Mouse (Mus musculus) adrenal gland, adult (tissue): ENCODE results near the gene Adamts9.

ENCODE experiments used
- DNase-seq, 2 experiments: peaks; one replicate each; pipeline ENCODE4 v3.0.0; 2022 to 2023; ENCODE audit warnings: low spot score in 1 of 2; ENCODE audit not compliant: inconsistent age in 2 of 2

Adamts9 gene

GRCm38 (mm10) chr6:92811566-92811965 lies 131.7 kb downstream of the Adamts9 start:
- DNase-seq: no peak

GRCm38 (mm10) chr6:92810628-92811027 lies 132.7 kb downstream of the Adamts9 start:
- DNase-seq: no peak

DNA sequence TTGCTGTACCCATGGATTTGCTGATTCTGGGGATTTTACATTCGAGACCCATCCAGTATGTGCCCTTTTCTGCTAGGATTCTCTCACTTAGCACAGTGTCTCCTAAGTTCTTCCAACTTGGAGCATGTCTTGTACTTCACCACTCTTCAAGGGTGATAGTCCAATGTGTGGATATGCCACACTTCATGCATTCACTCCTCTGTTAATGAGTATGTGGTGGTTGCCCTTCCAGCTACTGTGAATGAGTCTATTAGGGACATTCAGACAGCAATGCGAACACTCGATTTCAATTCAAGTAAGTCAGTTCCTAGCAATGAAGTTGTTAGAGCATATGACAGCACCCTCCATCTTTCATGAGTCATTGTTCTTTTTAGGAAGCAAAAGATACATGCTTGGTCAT lies 133.5 kb downstream of the Adamts9 start:
- DNase-seq: no peak

DNA sequence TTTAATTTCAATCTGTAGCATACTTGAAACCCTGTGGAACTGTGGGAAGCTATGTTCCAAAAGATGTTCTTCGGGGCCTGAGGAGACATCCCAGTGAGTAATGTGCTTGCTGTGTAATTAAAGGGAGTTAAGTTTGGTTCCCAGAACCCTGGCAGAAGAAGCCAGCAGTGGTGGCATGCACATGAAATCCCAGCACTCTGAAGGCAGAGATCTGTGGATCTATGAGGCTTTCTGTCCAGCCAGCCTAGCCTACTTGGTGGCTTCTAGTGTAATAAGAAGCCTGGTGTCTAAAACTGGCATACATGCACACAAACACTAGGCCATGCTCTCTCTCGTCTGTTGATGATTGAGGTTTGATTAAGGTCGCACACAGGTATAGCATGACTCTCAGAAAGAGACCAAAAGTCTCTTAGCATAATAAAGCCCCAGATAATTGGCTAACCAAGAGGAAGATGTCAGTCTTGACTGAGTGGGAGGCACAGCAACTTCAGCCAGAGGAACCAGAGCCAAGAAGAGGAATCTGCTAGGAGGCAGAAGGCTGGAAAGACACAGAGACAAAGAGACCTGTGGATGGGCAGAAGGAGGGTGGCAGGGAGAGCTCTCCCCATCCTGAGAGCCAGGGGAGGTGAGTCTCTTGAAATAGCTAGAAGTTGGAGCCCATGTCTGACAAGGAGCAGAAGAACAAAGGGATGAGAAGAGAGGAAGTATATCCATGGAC lies 138.9 kb downstream of the Adamts9 start:
- DNase-seq: no peak

- DNase-seq: no peak
These were observed 140.1 kb downstream of the Adamts9 start for GRCm38 (mm10) chr6:92803213-92803612.

DNA sequence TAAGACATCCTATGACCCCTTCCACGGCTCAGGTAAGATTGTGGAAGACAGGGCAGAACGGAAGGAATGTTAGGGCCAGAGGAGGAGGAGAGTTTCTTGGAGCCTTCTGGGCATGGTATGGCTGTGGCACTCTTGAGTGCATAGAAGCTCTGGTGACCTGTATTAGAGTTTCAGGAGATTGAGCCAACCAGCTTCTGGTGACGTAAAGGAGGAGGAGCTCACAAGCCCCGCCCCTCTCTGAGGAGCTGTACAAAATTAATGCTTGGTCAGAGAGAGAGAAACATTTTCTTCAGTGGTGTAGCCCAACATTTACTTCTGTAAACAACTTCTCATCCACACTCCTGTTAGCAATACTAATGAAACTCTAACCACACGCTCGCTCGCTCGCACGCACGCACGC lies 140.9 kb downstream of the Adamts9 start:
- DNase-seq: no peak

DNA sequence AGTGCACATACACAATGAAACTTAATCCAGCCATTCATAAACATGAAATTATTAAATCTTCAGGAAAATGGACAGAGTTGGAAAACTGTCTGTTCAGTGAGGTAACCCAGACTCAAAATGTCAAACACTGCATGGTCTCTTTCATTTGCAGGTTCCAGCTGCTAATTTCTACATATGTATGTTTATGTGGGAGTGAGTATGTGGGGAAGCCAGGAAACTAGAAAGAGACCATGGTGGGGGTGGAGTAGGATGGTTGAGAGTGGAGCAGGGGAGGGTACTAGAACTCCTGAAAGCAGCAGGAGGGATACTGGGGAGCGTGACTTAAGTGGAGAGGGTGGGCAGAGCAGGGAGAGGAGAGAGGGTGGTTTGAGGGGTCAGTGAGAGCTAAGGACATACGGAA lies 141.8 kb downstream of the Adamts9 start:
- no peak for DNase-seq

DNA sequence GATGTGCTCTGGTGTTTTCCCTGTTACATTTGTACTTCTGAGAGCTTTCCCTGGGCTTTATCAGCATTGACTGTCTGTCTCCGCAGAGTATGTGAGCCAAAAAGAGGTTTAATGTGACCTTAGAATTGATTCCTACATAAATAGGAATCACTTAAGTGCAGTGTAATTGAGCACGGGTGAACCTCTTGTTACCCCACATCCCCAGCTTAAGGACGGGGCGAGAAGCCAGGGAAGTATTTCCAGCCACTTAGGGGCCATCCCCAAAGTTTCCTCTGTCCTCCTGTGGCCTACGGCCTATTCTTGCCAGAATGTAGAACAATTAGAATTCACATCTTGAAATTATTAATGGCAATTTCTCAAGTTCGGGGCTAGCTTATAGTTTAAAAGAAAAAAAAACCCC lies 149.5 kb downstream of the Adamts9 start:
- DNase-seq: no peak

DNA sequence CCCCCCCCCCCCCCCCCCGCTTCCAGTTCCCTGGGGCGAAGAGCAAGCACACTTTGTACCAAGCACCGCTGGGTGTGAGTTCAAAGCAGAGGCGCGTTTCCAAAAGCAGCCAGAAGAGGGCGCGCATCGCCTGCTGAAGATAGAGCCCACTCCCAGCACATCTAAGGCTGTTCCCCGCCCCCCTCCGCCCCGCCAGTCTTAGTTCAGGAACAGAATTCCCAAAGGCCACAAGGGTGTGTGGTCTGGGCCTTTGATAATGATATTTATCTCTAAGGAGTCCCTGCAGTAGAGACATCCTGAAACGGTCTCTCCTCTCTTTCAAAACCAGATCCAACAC lies 155.9 kb downstream of the Adamts9 start:
- DNase-seq: peak; percentile 90 to 97

DNA sequence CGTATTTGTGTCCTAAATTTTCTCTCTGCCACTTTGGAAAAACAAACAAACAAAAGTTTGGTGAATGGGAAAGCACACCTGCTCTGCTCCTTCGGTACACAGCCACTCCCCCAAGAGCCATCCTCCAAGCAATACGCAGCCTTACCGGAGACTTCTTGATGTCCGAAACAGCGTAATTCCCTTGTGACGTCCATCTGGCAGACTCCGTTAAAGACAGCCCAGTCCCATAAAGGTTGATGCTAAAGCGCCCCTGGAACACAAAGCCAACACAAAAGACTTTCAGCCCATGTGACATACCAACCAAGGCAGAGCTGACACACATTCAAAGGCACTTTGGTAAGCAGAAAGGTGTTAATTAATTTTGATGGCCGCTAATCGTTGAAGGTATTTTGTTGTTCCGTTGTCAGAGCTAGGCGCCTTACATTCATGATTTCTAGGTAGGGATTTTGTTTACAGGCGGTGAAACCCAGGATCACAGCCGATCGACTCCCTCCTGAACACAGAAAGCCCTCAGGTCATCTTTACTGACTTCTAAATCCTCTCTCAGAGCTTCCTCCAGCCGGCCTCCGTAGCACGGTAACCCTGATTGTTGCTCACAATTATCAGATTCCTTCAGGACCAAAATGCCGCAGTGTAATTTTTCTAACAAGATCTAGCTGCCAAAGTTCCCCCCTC lies 156.5 kb downstream of the Adamts9 start:
- DNase-seq: peak in 1 of 2 experiments; percentile 40

DNA sequence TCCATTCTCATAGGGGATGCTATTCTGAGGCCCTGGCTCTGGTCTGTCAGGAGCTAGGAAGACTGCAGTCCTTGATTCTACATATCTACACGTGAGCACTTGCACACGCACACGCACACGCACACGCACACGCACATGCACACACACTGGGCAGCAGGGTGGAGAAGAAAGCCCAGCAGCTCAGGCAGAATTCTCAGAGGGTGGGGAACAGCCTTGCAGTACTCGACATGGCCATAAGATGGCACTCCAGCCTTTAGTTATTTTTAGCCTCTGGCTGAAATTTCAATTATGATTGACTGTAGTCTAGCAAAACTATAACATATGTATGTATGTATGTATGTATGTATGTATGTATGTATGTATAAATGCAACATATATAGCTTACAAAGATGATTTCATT lies 158.5 kb downstream of the Adamts9 start:
- peak; percentile 21 to 83 for DNase-seq

DNA sequence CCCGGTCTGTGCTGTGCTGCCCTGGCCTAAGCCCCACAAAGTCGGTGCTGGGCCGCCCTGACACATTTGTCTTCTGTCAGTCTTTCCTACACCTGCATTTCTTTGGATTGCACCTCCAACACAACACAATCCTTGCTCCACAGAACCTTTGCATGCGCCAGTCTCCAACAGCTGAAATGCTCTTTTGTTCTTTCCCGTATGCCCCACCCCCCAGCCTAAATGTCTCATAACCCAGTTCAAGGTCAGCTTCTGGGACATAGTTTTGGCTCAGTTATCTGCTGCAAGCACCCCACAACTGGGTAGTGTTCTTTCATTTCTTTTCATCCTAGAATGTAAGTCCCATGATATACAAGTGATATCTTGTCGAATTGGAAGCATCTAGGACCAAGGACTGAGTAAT lies 161.8 kb downstream of the Adamts9 start:
- DNase-seq: peak; percentile 15 to 75

DNA sequence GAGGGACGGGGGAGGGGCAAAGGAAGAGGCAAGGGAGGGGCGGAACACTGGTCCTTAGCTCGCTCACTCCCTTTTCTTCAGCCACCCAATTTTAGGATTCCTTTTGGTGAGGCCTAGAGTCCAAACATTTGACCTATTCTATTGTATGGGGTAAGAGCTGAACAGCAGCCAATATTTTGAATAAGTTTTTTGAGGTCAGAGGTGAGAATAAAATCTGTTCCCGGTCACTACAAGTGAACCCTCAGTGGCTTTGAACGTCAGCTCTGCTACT lies 163.4 kb downstream of the Adamts9 start:
- DNase-seq: peak in 1 of 2 experiments; percentile 80

DNA sequence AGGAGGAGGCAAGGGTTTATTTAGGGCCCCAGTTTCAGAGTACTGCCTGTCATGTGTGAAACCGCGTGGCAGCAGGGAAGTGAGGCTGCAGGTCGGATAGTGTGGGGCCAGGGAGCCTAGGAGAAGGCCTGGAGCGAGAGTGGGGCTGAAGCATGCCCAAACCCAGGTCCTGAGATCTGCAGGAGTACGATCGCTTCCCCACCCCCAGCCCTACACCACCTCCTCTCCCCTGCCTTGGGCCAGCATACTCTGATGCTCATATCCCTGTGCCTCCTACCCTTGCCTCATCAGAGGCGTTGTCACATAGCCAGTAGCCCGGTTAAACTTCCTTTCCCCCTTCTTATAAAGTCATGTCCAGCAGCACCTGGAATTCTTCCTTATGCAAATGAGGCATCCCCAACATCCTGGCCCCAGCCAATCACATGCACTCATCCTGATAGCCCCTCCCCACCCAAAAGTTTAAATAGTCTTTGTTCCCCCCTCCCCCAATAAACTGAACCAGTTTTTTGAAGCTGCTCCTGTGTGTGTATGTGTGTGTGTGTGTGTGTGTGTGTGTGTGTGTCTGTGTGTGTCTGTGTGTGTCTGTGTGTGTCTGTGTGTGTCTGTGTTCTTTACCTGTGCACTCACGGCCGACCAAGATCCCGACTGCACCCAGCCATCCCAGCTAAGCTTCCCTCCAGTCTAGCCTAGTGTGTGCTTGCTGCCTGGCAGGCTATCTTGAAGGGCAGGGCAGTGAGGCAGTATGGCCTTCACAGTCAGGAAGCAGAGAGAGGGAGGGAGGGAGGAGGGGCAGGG lies 164.0 kb downstream of the Adamts9 start:
- DNase-seq: peak; percentile 38 to 50

GRCm38 (mm10) chr6:92776356-92776755 lies 166.9 kb downstream of the Adamts9 start:
- DNase-seq: peak in 1 of 2 experiments; percentile 82

GRCm38 (mm10) chr6:92762372-92762771 lies 180.9 kb downstream of the Adamts9 start:
- DNase-seq: no peak

- no peak for DNase-seq
These were observed 183.7 kb downstream of the Adamts9 start for GRCm38 (mm10) chr6:92759616-92760015.

DNA sequence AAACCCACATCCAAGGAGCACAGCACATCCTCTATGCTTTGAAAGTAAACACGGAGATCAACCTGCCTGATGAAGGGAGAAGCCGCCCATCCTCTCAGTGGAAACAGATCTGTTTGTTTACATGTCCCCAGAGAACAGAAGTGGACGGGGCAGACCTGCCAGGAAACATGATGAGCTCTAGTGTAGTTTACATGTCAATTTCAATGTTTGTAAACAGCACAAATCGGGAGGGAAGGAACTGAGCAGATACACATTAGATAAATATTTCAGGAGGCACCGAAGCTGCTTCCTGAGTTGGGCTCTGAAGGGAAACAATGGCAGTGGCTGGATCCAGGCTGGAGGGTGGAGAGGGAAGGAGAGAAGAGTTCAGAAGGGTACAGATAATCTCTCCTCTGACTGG lies 187.5 kb downstream of the Adamts9 start:
- DNase-seq: no peak

DNA sequence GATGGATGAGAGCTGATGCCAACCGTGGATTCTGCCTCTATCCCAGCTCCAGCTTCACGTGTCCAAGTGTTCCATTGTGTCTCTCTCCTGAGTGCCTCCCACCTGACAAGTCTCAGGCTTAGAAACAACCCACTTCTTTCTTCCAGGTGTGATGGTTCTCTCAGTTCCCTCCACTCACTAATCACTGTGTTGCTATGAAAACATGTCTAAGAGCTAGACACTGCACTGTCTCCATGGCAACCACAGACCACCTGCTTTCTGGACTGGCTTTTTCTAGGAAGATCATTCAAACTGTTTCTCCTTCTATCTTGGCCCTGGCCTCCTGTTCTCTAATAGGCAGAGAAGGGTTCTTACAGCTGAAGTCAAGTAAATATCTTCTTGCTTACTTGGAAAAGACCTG lies 190.6 kb downstream of the Adamts9 start:
- no peak for DNase-seq

- DNase-seq: no peak
These were observed 193.9 kb downstream of the Adamts9 start for GRCm38 (mm10) chr6:92749420-92749819.

GRCm38 (mm10) chr6:92743605-92744004 lies 199.7 kb downstream of the Adamts9 start:
- DNase-seq: peak; percentile 48 to 83

- no peak for DNase-seq
These were observed 206.2 kb downstream of the Adamts9 start for GRCm38 (mm10) chr6:92737116-92737515.
